Mouse (Mus musculus): ENCODE results near the gene Cnga1.

The Cnga1 gene

GRCm38 (mm10) chr5:72644175-72644574, at the start of gene Cnga1:
Gene Cnga1 (minus strand): TSS chr5:72644275.
- DNase-seq (ENCODE audit: low spot score), result no peak

GRCm38 (mm10) chr5:72690516-72690915, 46.4 kb upstream of the Cnga1 start:
- DNase-seq (ENCODE audit: low spot score), result no peak

DNA sequence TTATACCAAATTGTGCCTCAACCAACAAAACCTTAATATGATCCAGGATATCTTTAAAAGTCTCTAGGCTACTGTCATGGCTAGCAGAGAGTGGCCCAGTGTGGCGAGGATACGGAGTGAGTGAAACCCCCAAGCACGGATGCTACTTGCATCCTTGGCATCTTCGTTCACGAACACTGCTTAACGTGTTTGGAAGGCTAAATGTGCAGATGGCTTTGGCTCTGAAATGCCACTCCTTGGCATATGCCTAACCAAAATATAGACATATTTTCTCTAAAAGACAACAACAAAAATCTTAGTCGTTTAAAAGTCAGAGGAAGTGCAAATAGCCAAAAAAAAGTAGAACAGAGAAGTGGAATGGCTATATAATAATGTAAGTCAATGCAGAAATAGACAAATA, 45.5 kb upstream of the Cnga1 start:
- DNase-seq (ENCODE audit: low spot score), result no peak

GRCm38 (mm10) chr5:72681451-72681850, 37.4 kb upstream of the Cnga1 start:
- no peak for DNase-seq (ENCODE audit: low spot score)

DNA sequence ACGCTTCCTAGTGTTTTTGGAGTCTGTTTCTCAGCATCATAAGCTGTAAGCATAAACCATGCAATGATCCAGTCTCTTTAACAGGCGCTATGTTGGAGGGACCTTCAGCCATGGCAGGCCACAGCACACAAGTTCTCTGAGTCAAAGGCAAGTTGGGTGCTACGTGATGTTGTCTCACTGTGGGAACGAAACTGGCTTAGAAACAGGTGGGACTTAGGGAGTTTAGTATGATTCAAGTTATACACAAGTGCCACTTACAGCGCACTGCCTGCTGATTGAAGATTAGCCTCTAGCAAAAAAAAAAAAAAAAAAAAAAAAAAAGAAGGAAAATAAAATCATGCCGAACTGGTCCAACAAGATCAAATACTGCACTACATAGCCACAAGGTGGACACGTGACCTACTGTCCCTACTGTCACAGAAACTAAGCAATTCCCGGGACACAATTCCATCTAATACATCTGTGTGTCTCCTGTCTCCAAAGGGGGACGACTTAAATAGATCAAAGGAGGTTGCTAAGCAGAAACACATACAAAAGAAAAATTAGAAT, 31.0 kb upstream of the Cnga1 start:
- no peak for DNase-seq (ENCODE audit: low spot score)

- DNase-seq (ENCODE audit: low spot score), result no peak
Measured at GRCm38 (mm10) chr5:72671017-72671699, 27.1 kb upstream of the Cnga1 start.

- DNase-seq (ENCODE audit: low spot score), result no peak
Measured at GRCm38 (mm10) chr5:72668351-72668750, 24.3 kb upstream of the Cnga1 start.

GRCm38 (mm10) chr5:72666428-72666827, 22.4 kb upstream of the Cnga1 start:
- DNase-seq (ENCODE audit: low spot score), result no peak

GRCm38 (mm10) chr5:72665281-72665680, 21.2 kb upstream of the Cnga1 start:
- DNase-seq (ENCODE audit: low spot score), result peak; percentile 46

GRCm38 (mm10) chr5:72664854-72665253, 20.8 kb upstream of the Cnga1 start:
- DNase-seq (ENCODE audit: low spot score), result no peak

GRCm38 (mm10) chr5:72664126-72664525, 20.1 kb upstream of the Cnga1 start:
- DNase-seq (ENCODE audit: low spot score), result no peak

GRCm38 (mm10) chr5:72661051-72661781, 17.1 kb upstream of the Cnga1 start:
- no peak for DNase-seq (ENCODE audit: low spot score)

DNA sequence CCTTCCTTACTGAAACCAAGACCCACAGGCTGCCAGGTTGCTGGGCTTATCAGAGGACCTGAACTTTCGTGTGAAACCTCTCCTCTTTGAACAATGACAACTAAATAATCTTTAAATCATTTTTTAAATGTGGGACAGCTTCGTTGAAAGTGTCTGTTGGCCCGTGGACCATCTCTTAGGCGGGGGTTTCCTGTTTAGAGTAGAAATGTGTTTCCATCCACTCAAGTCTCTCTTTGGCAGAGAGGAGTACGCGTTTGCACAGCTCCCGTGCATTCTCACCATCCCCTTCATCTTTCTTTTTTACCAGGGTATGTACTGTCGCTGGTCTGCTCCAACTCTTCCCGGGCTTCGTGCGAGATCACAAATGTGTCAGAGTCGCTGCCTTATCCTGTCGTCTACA, 14.3 kb upstream of the Cnga1 start:
- no peak for DNase-seq (ENCODE audit: low spot score)

DNA sequence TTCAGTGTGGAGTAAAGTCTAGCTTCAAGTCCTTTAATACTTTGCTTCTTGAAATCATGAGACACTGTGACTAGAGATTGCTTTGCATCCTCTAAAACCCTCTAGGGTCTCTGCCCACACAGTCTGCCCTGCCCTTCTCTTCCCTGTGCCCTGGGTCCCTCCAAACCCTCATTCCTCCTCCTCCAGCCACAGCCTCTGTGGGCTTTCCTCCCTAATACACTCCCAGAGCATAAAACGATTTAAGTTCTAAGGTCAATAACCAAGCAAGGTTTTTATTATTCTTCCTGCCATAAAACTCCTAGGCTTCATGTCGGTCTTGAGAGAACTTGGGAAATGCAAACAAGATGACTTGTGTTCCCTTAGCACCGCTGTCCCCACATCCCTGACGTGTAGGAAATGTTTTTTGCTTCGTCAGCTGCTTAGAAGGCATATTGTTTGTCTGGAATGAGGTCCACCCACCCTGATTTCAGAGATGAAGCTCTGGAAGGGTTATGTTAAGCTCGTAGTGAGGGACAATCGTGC, 12.3 kb upstream of the Cnga1 start:
- DNase-seq (ENCODE audit: low spot score), result no peak

DNA sequence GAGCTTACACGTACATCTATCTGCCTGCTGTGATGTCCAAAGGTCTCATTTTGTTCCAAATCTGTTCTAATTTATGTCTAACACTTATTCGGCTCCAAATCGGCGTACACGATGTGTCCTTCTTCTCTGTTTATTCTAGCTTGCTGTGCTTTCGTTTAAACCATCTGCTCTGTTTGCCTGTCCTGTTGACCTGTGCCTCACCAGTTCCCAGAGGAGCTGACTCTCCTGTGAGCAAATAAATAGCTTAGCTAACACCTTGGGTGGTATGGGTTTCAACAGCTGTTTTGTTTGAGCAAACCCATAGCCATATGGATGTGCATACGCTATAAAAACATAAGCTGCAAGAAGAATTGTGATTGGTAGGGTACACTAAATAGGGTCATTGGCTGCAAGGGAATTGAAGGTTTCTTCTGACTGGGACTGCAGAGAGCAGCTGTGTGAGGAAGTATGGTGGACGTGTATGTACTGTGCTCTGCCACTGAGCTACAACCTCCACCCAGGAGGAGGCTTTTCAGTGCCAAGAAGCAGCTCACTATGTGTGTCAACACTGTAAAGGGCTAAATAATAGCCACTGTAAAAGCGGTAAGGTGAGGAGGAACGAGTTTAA, 9.1 kb upstream of the Cnga1 start:
- no peak for DNase-seq (ENCODE audit: low spot score)

DNA sequence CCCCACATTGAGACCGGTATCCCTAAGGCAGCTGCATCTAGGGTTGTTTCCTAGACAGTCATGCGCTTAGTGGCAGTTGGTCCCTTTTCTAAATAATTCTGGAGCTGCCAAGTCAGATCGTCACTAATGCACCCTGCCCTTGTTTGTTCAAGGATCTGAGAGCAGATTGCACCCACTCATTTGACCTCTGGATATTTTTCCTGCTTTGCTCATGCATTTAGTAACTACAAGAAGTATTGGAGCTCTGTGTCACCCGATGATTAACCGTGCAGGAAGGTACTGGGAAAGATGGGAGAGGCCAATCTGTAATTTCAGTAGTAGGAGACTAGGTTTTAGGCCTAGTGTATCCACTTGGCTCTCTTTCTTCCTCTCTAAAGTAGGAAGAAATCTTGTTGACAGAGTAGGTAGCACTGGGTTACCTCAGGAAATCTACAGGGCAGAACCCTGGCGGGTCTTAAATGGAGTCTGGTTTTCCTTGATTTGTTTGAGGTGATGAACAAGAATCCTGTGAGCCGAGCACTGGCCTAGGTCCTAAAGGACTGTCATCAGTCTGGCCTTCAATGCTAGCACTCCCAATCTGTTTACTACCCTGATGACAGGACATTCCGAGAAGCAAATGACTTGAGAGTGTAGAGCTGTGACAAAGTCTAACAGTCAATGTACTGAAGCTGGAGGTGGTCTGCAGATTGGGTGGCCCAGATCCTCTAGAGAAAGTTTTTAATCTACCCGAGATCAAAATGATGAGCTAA, 5.1 kb upstream of the Cnga1 start:
- no peak for DNase-seq (ENCODE audit: low spot score)

- DNase-seq (ENCODE audit: low spot score), result no peak
Measured at GRCm38 (mm10) chr5:72647958-72648595, 4.0 kb upstream of the Cnga1 start.

DNA sequence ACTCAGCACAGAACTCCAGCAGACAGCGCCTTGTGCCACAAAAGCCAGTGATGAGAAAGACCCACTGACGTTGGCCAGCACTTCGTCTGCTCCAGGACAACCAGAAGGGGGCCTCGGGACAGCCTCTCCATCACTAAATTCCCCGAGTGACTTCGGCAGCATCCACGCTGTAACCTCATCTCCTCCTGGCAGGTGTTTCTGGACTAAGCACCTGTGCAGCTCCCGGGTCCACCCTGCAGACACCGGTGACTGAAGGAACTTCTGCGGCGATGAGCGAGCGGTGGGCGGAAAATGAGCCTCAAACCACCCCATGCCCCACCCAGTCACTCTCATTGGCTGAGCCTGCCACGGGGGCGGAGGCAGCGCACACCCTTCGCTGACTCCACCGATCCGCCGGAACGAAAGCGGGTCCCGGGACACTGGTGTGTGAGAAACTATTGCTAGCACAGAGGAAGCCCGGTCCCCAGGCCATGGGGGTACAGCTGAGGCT, 3.4 kb upstream of the Cnga1 start, which contains the start of gene Nipal1:
TSS of gene Nipal1 (plus strand) at position 378 of the 490 bp plus-strand sequence.
- DNase-seq (ENCODE audit: low spot score), result peak; percentile 57

- no peak for DNase-seq (ENCODE audit: low spot score)
Measured at GRCm38 (mm10) chr5:72646996-72647395, 2.9 kb upstream of the Cnga1 start.

GRCm38 (mm10) chr5:72646131-72646530, 2.1 kb upstream of the Cnga1 start:
- DNase-seq (ENCODE audit: low spot score), result no peak

- no peak for DNase-seq (ENCODE audit: low spot score)
Measured at GRCm38 (mm10) chr5:72643655-72644054, 420 bp downstream of the Cnga1 start.

Measured in urinary bladder, postnatal 25 days (tissue).